Mouse (Mus musculus) hindbrain, embryonic 13.5 days (tissue): Measurements from ENCODE around the gene C1ql1. TPM values are rescaled to one million over a fixed set of nuclear protein-coding genes. Genes with fewer than 3 reads are reported as not detected.

Source experiments
- ATAC-seq: fragments of 200-750 bp; cut with Nextera tagmentation; 2 replicates; pipeline ENCODE4 v1.8.0; 2017; ENCODE audit warnings: moderate TSS enrichment; ENCODE audit not compliant: low FRiP score
- H3K27ac ChIP-seq: fragments of 300-500 bp; sonication (generic); 2 replicates; pipeline ENCODE4 v1.5.1; 2015; ENCODE audit warnings: inconsistent platforms, mild to moderate bottlenecking, moderate library complexity
- H3K27me3 ChIP-seq: fragments of 300-500 bp; sonication (generic); 2 replicates; pipeline ENCODE4 v1.6.1; 2015; ENCODE audit warnings: mild to moderate bottlenecking, inconsistent platforms
- H3K36me3 ChIP-seq: fragments of 300-500 bp; sonication (generic); 2 replicates; pipeline ENCODE4 v1.6.1; 2015; ENCODE audit warnings: mild to moderate bottlenecking, inconsistent platforms
- H3K4me1 ChIP-seq: fragments of 300-500 bp; sonication (generic); replicated peaks from 2 replicates; pipeline ENCODE4 v1.6.1; 2015; ENCODE audit warnings: inconsistent platforms
- H3K4me2 ChIP-seq: fragments of 300-500 bp; sonication (generic); 2 replicates; pipeline ENCODE4 v1.6.1; 2015; ENCODE audit warnings: inconsistent platforms, mild to moderate bottlenecking, moderate library complexity
- H3K4me3 ChIP-seq: fragments of 300-500 bp; sonication (generic); 2 replicates; pipeline ENCODE4 v1.5.1; 2015; ENCODE audit warnings: mild to moderate bottlenecking, inconsistent platforms
- H3K9ac ChIP-seq: fragments of 300-500 bp; sonication (generic); 2 replicates; pipeline ENCODE4 v1.6.1; 2015; ENCODE audit warnings: mild to moderate bottlenecking, inconsistent platforms
- H3K9me3 ChIP-seq: fragments of 300-500 bp; sonication (generic); 2 replicates; pipeline ENCODE4 v1.6.1; 2016; ENCODE audit warnings: inconsistent platforms
- WGBS: fragments of 180-500 bp; shearing (Covaris S2); methylation state at CpG from one replicate; pipeline ENCODE4 v1.1.7; 2015; 5-methylcytosine and 5-hydroxymethylcytosine counted together
- polyA plus RNA-seq: library from polyadenylated mRNA; unstranded; fragments of >200 nt; fragmentation: Nextera tagmentation; extraction: Ambion mirVana; gene quantifications from 2 replicates; pipeline ENCODE4 v1.2.1, GENCODE M21; 2015

Gene C1ql1
- polyA plus RNA-seq, 1 experiment from 2014 or later = 5.7 TPM

DNA sequence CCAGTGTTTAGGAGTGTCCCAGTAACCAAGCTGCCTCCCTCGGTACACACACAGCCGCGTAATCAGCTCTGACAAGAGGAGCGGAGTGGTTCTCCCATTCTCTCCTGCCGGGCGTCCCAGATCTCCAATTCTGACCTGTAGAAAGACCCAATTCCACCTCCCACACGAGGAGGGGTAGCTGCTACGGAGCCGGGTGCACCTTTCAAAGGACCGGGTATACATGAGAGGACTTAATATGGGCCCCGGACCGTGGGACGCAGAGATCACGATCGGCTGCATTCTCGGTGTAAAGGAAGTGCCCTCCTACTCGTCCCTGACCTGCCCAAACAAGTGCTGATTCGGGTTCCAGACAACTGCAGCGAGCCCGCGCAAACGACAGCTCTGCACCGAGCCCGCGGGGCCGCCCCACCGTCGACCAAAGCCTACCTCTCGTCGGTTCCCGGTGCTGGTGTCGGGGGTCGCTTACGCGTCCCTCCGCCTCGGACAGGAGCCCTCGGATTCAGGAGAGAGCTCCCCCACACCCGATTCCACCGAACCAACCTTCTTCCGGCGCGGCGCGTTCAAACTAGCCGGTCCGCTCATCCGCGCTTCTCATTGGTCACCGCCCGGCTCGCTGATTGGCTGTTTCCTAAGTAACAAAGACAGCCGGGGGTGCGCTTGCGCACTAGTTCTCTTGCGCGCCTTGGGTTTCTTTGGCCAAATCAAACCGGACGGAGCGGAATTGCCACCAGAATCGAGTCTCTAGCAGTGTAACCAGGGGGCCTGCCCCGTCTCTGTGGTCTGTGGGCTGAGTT lies 21.7 kb downstream of the C1ql1 start, which contains the start of gene Kif18b:
TSS of gene Kif18b (minus strand) at position 568 of the 794 bp plus-strand sequence.
- Histone ChIP-seq H3K4me2 (peak within 1 kb of the TSS; percentile 81), H3K27ac (peak within 1 kb of the TSS; percentile 76), H3K36me3 (no peaks in the 10 kb centered on the region), H3K4me1 (peaks cover 25% of the 10 kb centered on the region), H3K9me3 (no peaks in the 10 kb centered on the region), H3K9ac (peak within 1 kb of the TSS; percentile 66), H3K4me3 (peak within 1 kb of the TSS; percentile 60), H3K27me3 (peaks cover 5% of the 10 kb centered on the region; the same call in 1 of the 2 replicates)
- under 1% methylated on average over 62 of the region's 62 CpGs for WGBS
- ATAC-seq = peak; percentile 86

DNA sequence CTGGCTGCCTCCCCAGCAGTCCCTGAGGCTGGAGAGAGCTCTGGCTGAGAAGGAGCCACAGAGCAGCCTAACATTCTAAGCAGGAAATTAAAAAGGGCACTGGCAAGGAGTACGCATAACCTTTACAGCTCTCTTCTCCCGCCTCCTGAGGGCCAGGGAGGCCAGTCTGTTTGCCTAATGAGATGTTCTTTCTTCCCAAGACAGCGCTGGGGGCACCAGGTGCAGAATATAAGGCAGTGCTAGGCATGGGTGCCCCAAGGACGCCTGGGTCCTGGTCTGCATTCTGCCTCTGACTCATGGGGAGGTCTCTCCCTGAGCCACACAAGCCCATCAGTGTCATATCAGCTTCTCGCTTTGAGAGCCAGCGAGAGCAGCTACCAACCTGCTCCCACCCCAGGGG lies 25.0 kb downstream of the C1ql1 start:
- Histone ChIP-seq H3K4me2 (no peak overlapping the region), H3K9ac (peak overlapping the region; percentile 15; the same call in 1 of the 2 replicates), H3K36me3 (no peaks in the 10 kb centered on the region), H3K4me1 (peaks cover 25% of the 10 kb centered on the region), H3K27ac (peak overlapping the region; percentile 48; the same call in 1 of the 2 replicates), H3K4me3 (no peak overlapping the region), H3K9me3 (no peaks in the 10 kb centered on the region), H3K27me3 (no peaks in the 10 kb centered on the region)
- ATAC-seq = no peak
- WGBS = 59% methylated on average over 6 of the region's 6 CpGs

DNA sequence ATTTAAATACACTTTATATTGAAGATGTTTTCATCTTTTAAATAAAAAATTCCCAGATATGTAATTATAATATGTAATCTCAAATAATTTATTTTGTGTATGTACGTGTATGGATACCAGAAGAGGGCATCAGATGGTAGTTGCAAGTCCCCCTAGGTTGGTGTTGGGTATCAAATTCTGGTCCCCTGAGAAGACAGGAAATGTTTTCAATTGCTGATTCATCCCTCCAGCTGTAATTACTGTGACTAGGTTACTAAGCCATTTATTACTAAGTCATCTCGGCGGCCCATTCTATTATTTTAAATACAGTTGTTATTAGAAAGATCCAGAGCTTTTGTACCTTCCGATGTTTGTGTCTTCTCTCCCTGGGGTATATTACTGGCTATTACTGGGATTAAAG lies 28.4 kb downstream of the C1ql1 start:
- Histone ChIP-seq H3K9me3 (no peaks in the 10 kb centered on the region), H3K27me3 (no peaks in the 10 kb centered on the region), H3K27ac (no peak overlapping the region), H3K4me3 (no peak overlapping the region), H3K9ac (no peak overlapping the region), H3K36me3 (0 out of 2 replicates have a peak, but pooled peaks cover 5% of the 10 kb centered on the region), H3K4me2 (no peak overlapping the region), H3K4me1 (peaks cover 16% of the 10 kb centered on the region)
- WGBS = 70% methylated on average over 4 of the region's 4 CpGs
- no peak for ATAC-seq

DNA sequence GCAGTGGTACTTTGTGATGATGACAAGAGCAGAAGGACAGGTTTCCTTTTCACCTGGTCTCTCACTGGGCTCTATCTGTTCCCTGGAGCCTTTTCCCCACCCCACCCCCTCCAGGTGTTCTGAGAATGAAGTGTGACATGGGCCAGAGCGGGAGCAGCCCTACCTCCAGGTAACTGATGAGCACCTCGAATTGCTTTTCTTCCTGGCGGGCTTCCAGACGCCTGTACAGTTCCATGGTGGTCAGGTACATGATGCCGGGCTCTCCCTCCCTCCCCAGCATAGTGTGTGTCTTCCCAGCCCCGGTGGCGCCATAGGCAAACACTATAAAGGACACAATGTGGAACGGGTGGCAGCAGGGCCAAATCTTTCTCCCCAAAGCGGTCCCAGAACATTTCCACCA lies 31.1 kb downstream of the C1ql1 start:
- ATAC-seq = no peak
- 93% methylated on average over 9 of the region's 9 CpGs for WGBS
- Histone ChIP-seq H3K27me3 (no peaks in the 10 kb centered on the region), H3K4me3 (no peak overlapping the region), H3K4me1 (no peaks in the 10 kb centered on the region), H3K9ac (no peak overlapping the region), H3K36me3 (0 out of 2 replicates have a peak, but pooled peaks cover 5% of the 10 kb centered on the region), H3K27ac (no peak overlapping the region), H3K9me3 (no peaks in the 10 kb centered on the region), H3K4me2 (no peak overlapping the region)

- no peaks in the 10 kb centered on the region for H3K4me1 ChIP-seq
- no peak overlapping the region for H3K27ac ChIP-seq
- H3K9ac ChIP-seq = no peak overlapping the region; the same call in 1 of the 2 replicates
- peaks cover 18% of the 10 kb centered on the region; the same call in 1 of the 2 replicates for H3K36me3 ChIP-seq
- no peak for ATAC-seq
- no peaks in the 10 kb centered on the region for H3K27me3 ChIP-seq
- H3K9me3 ChIP-seq = no peaks in the 10 kb centered on the region
- no peak overlapping the region for H3K4me3 ChIP-seq
- no peak overlapping the region for H3K4me2 ChIP-seq
- 62% methylated on average over 7 of the region's 7 CpGs for WGBS
Measured at GRCm38 (mm10) chr11:102911376-102911775, 35.1 kb downstream of the C1ql1 start.

DNA sequence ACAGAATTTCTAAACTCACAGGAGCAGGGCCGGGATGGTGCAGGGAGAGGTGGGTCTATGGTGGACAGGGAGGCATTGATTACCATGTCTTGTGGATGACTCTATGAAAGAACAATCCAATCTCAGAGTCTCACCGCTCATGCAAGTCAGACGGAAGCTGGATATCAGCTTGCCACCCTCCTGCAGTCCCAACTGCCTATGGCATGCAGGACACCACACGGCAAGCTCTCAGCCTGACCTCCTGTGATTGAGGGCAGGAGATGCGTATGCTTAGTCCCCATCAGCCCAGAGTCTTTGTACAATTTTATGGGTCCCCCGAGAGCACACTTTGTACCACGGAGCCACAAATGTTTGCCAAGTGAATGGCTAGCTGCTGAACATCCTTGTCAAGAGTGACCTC lies 42.8 kb downstream of the C1ql1 start:
- WGBS = 68% methylated on average over 7 of the region's 7 CpGs
- Histone ChIP-seq H3K27ac (no peak overlapping the region), H3K9ac (0 out of 2 replicates have a peak overlapping the region, but pooled peaks have one; percentile 1), H3K9me3 (no peaks in the 10 kb centered on the region), H3K36me3 (peaks cover 13% of the 10 kb centered on the region; the same call in 1 of the 2 replicates), H3K4me2 (no peak overlapping the region), H3K4me1 (peaks cover 15% of the 10 kb centered on the region), H3K27me3 (peaks cover 22% of the 10 kb centered on the region), H3K4me3 (no peak overlapping the region)
- ATAC-seq = no peak

DNA sequence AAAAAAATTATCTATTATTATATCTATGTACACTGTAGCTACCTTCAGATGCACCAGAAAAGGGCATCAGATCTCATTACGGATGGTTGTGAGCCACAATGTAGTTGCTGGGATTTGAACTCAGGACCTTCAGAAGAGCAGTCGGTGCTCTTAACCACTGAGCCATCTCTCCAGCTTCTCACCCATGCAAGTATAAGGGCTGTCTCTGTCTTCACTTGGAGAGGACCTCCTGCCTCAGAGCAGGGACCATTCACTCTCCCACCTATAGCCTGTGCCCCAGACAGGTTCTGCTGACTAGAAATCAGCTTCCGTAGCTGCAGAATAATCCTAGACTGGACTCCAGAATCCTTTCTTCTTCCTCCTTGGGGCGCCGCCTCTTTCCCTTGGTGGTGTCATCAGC lies 44.4 kb downstream of the C1ql1 start:
- WGBS = 85% methylated on average over 5 of the region's 5 CpGs
- Histone ChIP-seq H3K9me3 (no peaks in the 10 kb centered on the region), H3K9ac (no peak overlapping the region), H3K27ac (no peak overlapping the region), H3K4me2 (no peak overlapping the region), H3K4me1 (peaks cover 26% of the 10 kb centered on the region), H3K27me3 (peaks cover 36% of the 10 kb centered on the region), H3K36me3 (no peaks in the 10 kb centered on the region), H3K4me3 (no peak overlapping the region)
- no peak for ATAC-seq

- H3K9ac ChIP-seq = no peak overlapping the region
- no peaks in the 10 kb centered on the region for H3K9me3 ChIP-seq
- no peak overlapping the region for H3K4me3 ChIP-seq
- 0 out of 2 replicates have a peak, but pooled peaks have one; percentile 55 for ATAC-seq
- 0 out of 2 replicates have a peak overlapping the region, but pooled peaks have one; percentile 1 for H3K27ac ChIP-seq
- 56% methylated on average over 4 of the region's 4 CpGs for WGBS
- peaks cover 26% of the 10 kb centered on the region for H3K4me1 ChIP-seq
- H3K4me2 ChIP-seq = no peak overlapping the region
- peaks cover 45% of the 10 kb centered on the region for H3K27me3 ChIP-seq
- H3K36me3 ChIP-seq = no peaks in the 10 kb centered on the region
Measured at GRCm38 (mm10) chr11:102901199-102901598, 45.3 kb downstream of the C1ql1 start.

GRCm38 (mm10) chr11:102900763-102901162 lies 45.7 kb downstream of the C1ql1 start, which contains the start of gene Gfap:
Gfap (minus strand) TSS chr11:102900912.
- Histone ChIP-seq H3K36me3 (no peaks in the 10 kb centered on the region), H3K4me3 (no peak within 1 kb of the TSS), H3K27me3 (peaks cover 49% of the 10 kb centered on the region), H3K9me3 (no peaks in the 10 kb centered on the region), H3K9ac (no peak within 1 kb of the TSS), H3K27ac (0 out of 2 replicates have a peak within 1 kb of the TSS, but pooled peaks have one; percentile 1), H3K4me2 (no peak within 1 kb of the TSS), H3K4me1 (peaks cover 26% of the 10 kb centered on the region)
- 12% methylated on average over 7 of the region's 7 CpGs for WGBS
- peak; percentile 61; the same call in 1 of the 2 replicates for ATAC-seq

- Histone ChIP-seq H3K27ac (no peak overlapping the region), H3K4me1 (peaks cover 14% of the 10 kb centered on the region), H3K9ac (no peak overlapping the region; the same call in 1 of the 2 replicates), H3K9me3 (no peaks in the 10 kb centered on the region), H3K4me2 (no peak overlapping the region), H3K27me3 (peaks cover 73% of the 10 kb centered on the region), H3K36me3 (no peaks in the 10 kb centered on the region), H3K4me3 (no peak overlapping the region)
- 0 out of 2 replicates have a peak, but pooled peaks have one; percentile 38 for ATAC-seq
- 71% methylated on average over 9 of the region's 9 CpGs for WGBS
Measured at GRCm38 (mm10) chr11:102898408-102898807, 48.1 kb downstream of the C1ql1 start.

- no peaks in the 10 kb centered on the region for H3K9me3 ChIP-seq
- peaks cover 20% of the 10 kb centered on the region for H3K4me1 ChIP-seq
- H3K4me3 ChIP-seq = no peak overlapping the region
- 81% methylated on average over 20 of the region's 20 CpGs for WGBS
- no peak overlapping the region for H3K4me2 ChIP-seq
- H3K36me3 ChIP-seq = no peaks in the 10 kb centered on the region
- H3K27me3 ChIP-seq = peaks cover 89% of the 10 kb centered on the region
- no peak overlapping the region for H3K27ac ChIP-seq
- no peak overlapping the region for H3K9ac ChIP-seq
- ATAC-seq = no peak
Measured at GRCm38 (mm10) chr11:102896641-102897040, 49.8 kb downstream of the C1ql1 start.

DNA sequence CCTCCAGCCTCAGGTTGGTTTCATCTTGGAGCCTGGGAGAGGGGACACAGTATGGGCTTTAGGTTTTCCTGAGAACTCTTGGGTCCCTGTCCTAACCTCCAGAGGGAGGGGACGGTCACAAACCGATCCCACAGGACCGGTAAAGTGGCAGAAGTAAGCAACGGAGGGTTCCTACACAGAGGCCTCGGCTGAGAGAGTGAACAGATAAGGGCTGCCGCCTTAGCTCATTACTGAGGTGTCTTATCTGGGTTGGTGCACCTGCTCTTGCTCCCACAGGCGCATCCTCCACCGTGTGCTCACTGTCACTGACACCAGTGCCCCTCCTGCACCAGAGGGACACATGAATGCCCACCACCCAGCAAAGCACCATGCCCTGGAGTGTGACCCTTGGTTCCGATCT lies 50.7 kb downstream of the C1ql1 start:
- no peaks in the 10 kb centered on the region for H3K9me3 ChIP-seq
- no peak overlapping the region for H3K9ac ChIP-seq
- H3K27ac ChIP-seq = no peak overlapping the region
- no peak overlapping the region for H3K4me3 ChIP-seq
- peaks cover 20% of the 10 kb centered on the region for H3K4me1 ChIP-seq
- no peak for ATAC-seq
- no peaks in the 10 kb centered on the region for H3K36me3 ChIP-seq
- WGBS = 70% methylated on average over 9 of the region's 9 CpGs
- peaks cover 94% of the 10 kb centered on the region for H3K27me3 ChIP-seq
- no peak overlapping the region for H3K4me2 ChIP-seq
